Mouse (Mus musculus) stomach, postnatal 0 days (tissue): ENCODE data around the gene Tspan18. TPM values are rescaled to one million over a fixed set of nuclear protein-coding genes. Genes with fewer than 3 reads are reported as not detected.

Experiments
- ATAC-seq: fragments of 200-750 bp; cut with Nextera tagmentation; 2 replicates; pipeline ENCODE4 v1.8.0; 2017; ENCODE audit not compliant: low FRiP score, low TSS enrichment
- DNase-seq: peaks from one replicate; pipeline ENCODE4 v3.0.0-alpha.2; 2016; ENCODE audit warnings: low spot score
- H3K27ac ChIP-seq: fragments of 300-500 bp; sonication (generic); replicated peaks from 2 replicates; pipeline ENCODE4 v1.5.1; 2014; ENCODE audit warnings: mild to moderate bottlenecking, control low read depth
- H3K27me3 ChIP-seq: fragments of 300-500 bp; sonication (generic); 2 replicates; pipeline ENCODE4 v1.6.1; 2014; ENCODE audit warnings: low read length; ENCODE audit not compliant: control insufficient read depth, insufficient read depth
- H3K36me3 ChIP-seq: fragments of 300-500 bp; sonication (generic); 2 replicates; pipeline ENCODE4 v1.6.1; 2014; ENCODE audit warnings: low read length, mixed read lengths; ENCODE audit not compliant: control insufficient read depth, insufficient read depth
- H3K4me1 ChIP-seq: fragments of 300-500 bp; sonication (generic); replicated peaks from 2 replicates; pipeline ENCODE4 v1.6.1; 2014; ENCODE audit warnings: antibody characterized with exemption; ENCODE audit not compliant: control insufficient read depth, insufficient read depth
- H3K4me2 ChIP-seq: fragments of 300-500 bp; sonication (generic); replicated peaks from 2 replicates; pipeline ENCODE4 v1.6.1; 2014; ENCODE audit warnings: low read depth, mild to moderate bottlenecking, control low read depth, moderate library complexity
- H3K4me3 ChIP-seq: fragments of 300-500 bp; sonication (generic); 2 replicates; pipeline ENCODE4 v1.5.1; 2014; ENCODE audit warnings: low read depth, low read length, control low read depth
- H3K9ac ChIP-seq: fragments of 300-500 bp; sonication (generic); 2 replicates; pipeline ENCODE4 v1.6.1; 2014; ENCODE audit warnings: mild to moderate bottlenecking, low read length, control low read depth, mixed read lengths
- H3K9me3 ChIP-seq: fragments of 300-500 bp; sonication (generic); 2 replicates; pipeline ENCODE4 v1.6.1; 2016; ENCODE audit warnings: low read length; ENCODE audit not compliant: control insufficient read depth
- CTCF ChIP-seq: IDR thresholded peaks from 2 replicates; pipeline ENCODE4 v1.5.1; 2016; ENCODE audit warnings: antibody characterized with exemption, low read depth, mild to moderate bottlenecking, moderate library complexity
- EP300 ChIP-seq: optimal IDR thresholded peaks from 2 replicates; pipeline ENCODE3; 2016; ENCODE audit warnings: antibody characterized with exemption
- WGBS: fragments of 180-500 bp; shearing (Covaris S2); extraction: QIAGEN DNeasy Blood & Tissue Kit; methylation state at CpG from one replicate; pipeline ENCODE4 v1.1.7; 2014; 5-methylcytosine and 5-hydroxymethylcytosine counted together
- polyA plus RNA-seq: library from polyadenylated mRNA; unstranded; fragments of >200 nt; fragmentation: Nextera tagmentation; extraction: Ambion mirVana; gene quantifications from 2 replicates; pipeline ENCODE4 v1.2.1, GENCODE M21; 2015

The Tspan18 gene
- polyA plus RNA-seq, 1 experiment from 2014 or later = 8.7 TPM

- Histone ChIP-seq H3K9me3 (no peaks in the 10 kb centered on the region), H3K27ac (peak overlapping the region; percentile 90), H3K4me3 (no peak overlapping the region), H3K27me3 (no peaks in the 10 kb centered on the region), H3K4me2 (no peak overlapping the region), H3K4me1 (peaks cover 10% of the 10 kb centered on the region; the same call in 1 of the 2 replicates), H3K9ac (no peak overlapping the region), H3K36me3 (no peaks in the 10 kb centered on the region)
- ATAC-seq (peak; percentile 77), DNase-seq (peak; percentile 37)
- 21% methylated on average over 11 of the region's 11 CpGs for WGBS
- TF ChIP-seq EP300 = no peak
- TF ChIP-seq CTCF = peak; percentile 62
Observed at GRCm38 (mm10) chr2:93278181-93278975, 55.9 kb downstream of the Tspan18 start.

- WGBS = 38% methylated on average over 4 of the region's 4 CpGs
- peak; percentile 40; the same call in 1 of the 2 replicates for ATAC-seq
- H3K9ac ChIP-seq = no peak overlapping the region
- TF ChIP-seq EP300 (no peak), CTCF (no peak)
- peak overlapping the region; percentile 90 for H3K27ac ChIP-seq
- DNase-seq = no peak
- no peaks in the 10 kb centered on the region for H3K27me3 ChIP-seq
- no peak overlapping the region for H3K4me3 ChIP-seq
- no peak overlapping the region for H3K4me2 ChIP-seq
- peaks cover 8% of the 10 kb centered on the region; the same call in 1 of the 2 replicates for H3K4me1 ChIP-seq
- no peaks in the 10 kb centered on the region for H3K9me3 ChIP-seq
- H3K36me3 ChIP-seq = no peaks in the 10 kb centered on the region
Observed at GRCm38 (mm10) chr2:93277486-93277885, 56.8 kb downstream of the Tspan18 start.

- no peaks in the 10 kb centered on the region for H3K9me3 ChIP-seq
- H3K4me2 ChIP-seq = no peak overlapping the region
- H3K9ac ChIP-seq = no peak overlapping the region
- 93% methylated on average over 7 of the region's 7 CpGs for WGBS
- ATAC-seq = no peak
- H3K4me3 ChIP-seq = no peak overlapping the region
- H3K27me3 ChIP-seq = no peaks in the 10 kb centered on the region
- TF ChIP-seq CTCF (no peak), EP300 (no peak)
- no peak for DNase-seq
- peaks cover 8% of the 10 kb centered on the region; the same call in 1 of the 2 replicates for H3K4me1 ChIP-seq
- H3K27ac ChIP-seq = 0 out of 2 replicates have a peak overlapping the region, but pooled peaks have one; percentile 18
- H3K36me3 ChIP-seq = no peaks in the 10 kb centered on the region
Observed at GRCm38 (mm10) chr2:93276026-93276425, 58.3 kb downstream of the Tspan18 start.

GRCm38 (mm10) chr2:93273916-93274315 lies 60.4 kb downstream of the Tspan18 start:
- Histone ChIP-seq H3K9ac (no peak overlapping the region), H3K36me3 (no peaks in the 10 kb centered on the region), H3K4me2 (no peak overlapping the region), H3K4me1 (peaks cover 8% of the 10 kb centered on the region; the same call in 1 of the 2 replicates), H3K9me3 (no peaks in the 10 kb centered on the region), H3K27me3 (no peaks in the 10 kb centered on the region), H3K27ac (no peak overlapping the region), H3K4me3 (no peak overlapping the region)
- no peak for TF ChIP-seq CTCF
- no peak for TF ChIP-seq EP300
- DNase-seq = no peak
- WGBS = 38% methylated on average over 1 of the region's 1 CpGs
- ATAC-seq = no peak

GRCm38 (mm10) chr2:93270083-93270482 lies 64.2 kb downstream of the Tspan18 start:
- Histone ChIP-seq H3K36me3 (no peaks in the 10 kb centered on the region), H3K27me3 (no peaks in the 10 kb centered on the region), H3K9ac (no peak overlapping the region), H3K4me2 (no peak overlapping the region), H3K9me3 (no peaks in the 10 kb centered on the region), H3K4me1 (no peaks in the 10 kb centered on the region), H3K4me3 (no peak overlapping the region), H3K27ac (no peak overlapping the region)
- 45% methylated on average over 5 of the region's 5 CpGs for WGBS
- DNase-seq = no peak
- ATAC-seq = no peak
- TF ChIP-seq CTCF (0 out of 2 replicates have a peak, but pooled peaks have one; percentile 27), EP300 (no peak)

- H3K27me3 ChIP-seq = no peaks in the 10 kb centered on the region
- H3K27ac ChIP-seq = no peak overlapping the region
- WGBS = 94% methylated on average over 10 of the region's 10 CpGs
- H3K36me3 ChIP-seq = no peaks in the 10 kb centered on the region
- no peaks in the 10 kb centered on the region for H3K4me1 ChIP-seq
- no peak overlapping the region for H3K9ac ChIP-seq
- DNase-seq (no peak), ATAC-seq (no peak)
- H3K4me3 ChIP-seq = no peak overlapping the region
- no peak for TF ChIP-seq CTCF
- no peak for TF ChIP-seq EP300
- no peaks in the 10 kb centered on the region for H3K9me3 ChIP-seq
- H3K4me2 ChIP-seq = no peak overlapping the region
Observed at GRCm38 (mm10) chr2:93269611-93270010, 64.7 kb downstream of the Tspan18 start.
